Mouse (Mus musculus): ENCODE data around the gene Ptprj.
"Not testable (repeated sequence)": the region's sequence is repeated elsewhere in the genome, so short reads cannot be mapped to it uniquely, and the experiment has no call there.

Ptprj gene

GRCm38 (mm10) chr2:90422282-90422681 is 158.2 kb downstream of the Ptprj start:
- DNase-seq (ENCODE audit: low spot score in 2 of 2), result not testable (repeated sequence)

- DNase-seq (ENCODE audit: low spot score in 2 of 2), result not testable (repeated sequence)
Observed at GRCm38 (mm10) chr2:90414110-90414821, 166.2 kb downstream of the Ptprj start.

- DNase-seq (ENCODE audit: low spot score in 2 of 2), result not testable (repeated sequence)
Observed at GRCm38 (mm10) chr2:90398633-90399107, 181.8 kb downstream of the Ptprj start, which contains the start of gene Olfr1274-ps. Gene Olfr1274-ps (plus strand): TSS chr2:90398683.

Measured in frontal cortex, postnatal 25 days (tissue).